Mouse (Mus musculus): Measurements from ENCODE around the gene Samd14.

GRCm38 (mm10) chr11:95009629-95010014 lies at the start of gene Samd14:
- TF ChIP-seq GATA1 (IDR thresholded peaks at IDR 0.05; ENCODE audit: borderline replicate concordance, low read length): no peak
- TF ChIP-seq FLI1 (IDR thresholded peaks at IDR 0.05; ENCODE audit: low read length): no peak
